Mouse (Mus musculus) heart, postnatal 0 days (tissue): ENCODE results near the gene Slc1a3. TPM values are rescaled to one million over a fixed set of nuclear protein-coding genes. Genes with fewer than 3 reads are reported as not detected.

Source experiments
- ATAC-seq: fragments of 200-750 bp; cut with Nextera tagmentation; 2 replicates; pipeline ENCODE4 v1.8.0; 2017; ENCODE audit warnings: low read depth, moderate number of reproducible peaks, moderate library complexity; ENCODE audit not compliant: insufficient read depth
- DNase-seq: peaks from one replicate; pipeline ENCODE4 v3.0.0-alpha.2; 2016; ENCODE audit warnings: low spot score
- H3K27ac ChIP-seq: fragments of 300-500 bp; sonication (generic); 2 replicates; pipeline ENCODE4 v1.5.1; 2014; ENCODE audit warnings: low read depth, mild to moderate bottlenecking
- H3K27me3 ChIP-seq: fragments of 300-500 bp; sonication (generic); 2 replicates; pipeline ENCODE4 v1.6.1; 2014; ENCODE audit warnings: low read length, mixed read lengths; ENCODE audit not compliant: control insufficient read depth, insufficient read depth
- H3K36me3 ChIP-seq: fragments of 300-500 bp; sonication (generic); replicated peaks from 2 replicates; pipeline ENCODE4 v1.6.1; 2014; ENCODE audit warnings: low read length, mixed read lengths; ENCODE audit not compliant: control insufficient read depth, insufficient read depth
- H3K4me1 ChIP-seq: fragments of 300-500 bp; sonication (generic); 2 replicates; pipeline ENCODE4 v1.6.1; 2014; ENCODE audit warnings: antibody characterized with exemption; ENCODE audit not compliant: control insufficient read depth, insufficient read depth
- H3K4me2 ChIP-seq: fragments of 300-500 bp; sonication (generic); 2 replicates; pipeline ENCODE4 v1.6.1; 2014; ENCODE audit warnings: low read depth, mild to moderate bottlenecking, low read length, moderate library complexity
- H3K4me3 ChIP-seq: fragments of 300-500 bp; sonication (generic); 2 replicates; pipeline ENCODE4 v1.5.1; 2014; ENCODE audit warnings: low read depth, low read length
- H3K9ac ChIP-seq: fragments of 300-500 bp; sonication (generic); replicated peaks from 2 replicates; pipeline ENCODE4 v1.6.1; 2014; ENCODE audit warnings: low read depth, low read length, mixed read lengths
- H3K9me3 ChIP-seq: fragments of 300-500 bp; sonication (generic); replicated peaks from 2 replicates; pipeline ENCODE4 v1.6.1; 2016; ENCODE audit warnings: low read length; ENCODE audit not compliant: control insufficient read depth
- CTCF ChIP-seq: IDR thresholded peaks from 2 replicates; pipeline ENCODE4 v1.5.1; 2016; ENCODE audit warnings: antibody characterized with exemption, control low read depth, low read depth
- EP300 ChIP-seq: IDR thresholded peaks from 2 replicates; pipeline ENCODE4 v1.6.1; 2016; ENCODE audit warnings: antibody characterized with exemption, low read depth
- WGBS: fragments of 180-500 bp; shearing (Covaris S2); extraction: QIAGEN DNeasy Blood & Tissue Kit; methylation state at CpG from one replicate; pipeline ENCODE4 v1.1.7; 2014; 5-methylcytosine and 5-hydroxymethylcytosine counted together
- polyA plus RNA-seq: library from polyadenylated mRNA; unstranded; fragments of >200 nt; fragmentation: Nextera tagmentation; extraction: Ambion mirVana; gene quantifications from 2 replicates; pipeline ENCODE4 v1.2.1, GENCODE M21; 2015
- total RNA-seq: library from RNA; depleted of rRNA; stranded (reverse); fragments of >200 nt; gene quantifications from 2 replicates; pipeline ENCODE4 v1.2.3, GENCODE M21; 2014; ENCODE audit warnings: low replicate concordance

The Slc1a3 gene
- total and polyA plus RNA-seq, 2 experiments from 2014 or later, result 1.3 to 1.8 TPM

GRCm38 (mm10) chr15:8716330-8716964, 5.9 kb upstream of the Slc1a3 start:
- Histone ChIP-seq H3K27me3 (no peaks in the 10 kb centered on the region), H3K4me2 (peak overlapping the region; percentile 38; the same call in 1 of the 2 replicates)
- no peak for TF ChIP-seq EP300
- TF ChIP-seq CTCF, result no peak

GRCm38 (mm10) chr15:8715666-8716065, 5.1 kb upstream of the Slc1a3 start:
- Histone ChIP-seq H3K4me2 (no peak overlapping the region; the same call in 1 of the 2 replicates), H3K4me3 (no peak overlapping the region), H3K9me3 (no peaks in the 10 kb centered on the region), H3K27ac (no peak overlapping the region), H3K4me1 (no peaks in the 10 kb centered on the region), H3K9ac (no peak overlapping the region), H3K27me3 (0 out of 2 replicates have a peak, but pooled peaks cover 2% of the 10 kb centered on the region), H3K36me3 (no peaks in the 10 kb centered on the region)
- TF ChIP-seq CTCF (no peak), EP300 (no peak)
- DNase-seq (no peak), ATAC-seq (no peak)

More at GRCm38 (mm10) chr15:8716330-8716964, 5.9 kb upstream of the Slc1a3 start:
- Histone ChIP-seq H3K27ac (no peak overlapping the region), H3K9me3 (no peaks in the 10 kb centered on the region), H3K4me1 (no peaks in the 10 kb centered on the region), H3K9ac (no peak overlapping the region), H3K4me3 (no peak overlapping the region), H3K36me3 (no peaks in the 10 kb centered on the region)
- WGBS, result 28% methylated on average over 12 of the region's 12 CpGs
- no peak for DNase-seq
- ATAC-seq, result no peak

- no peak overlapping the region for H3K4me3 ChIP-seq
- no peak overlapping the region for H3K4me2 ChIP-seq
- no peak for ATAC-seq
- H3K27ac ChIP-seq, result no peak overlapping the region
- 90% methylated on average over 2 of the region's 2 CpGs for WGBS
- TF ChIP-seq EP300, result no peak
- no peak for TF ChIP-seq CTCF
- no peak for DNase-seq
- no peak overlapping the region for H3K9ac ChIP-seq
- H3K27me3 ChIP-seq, result 0 out of 2 replicates have a peak, but pooled peaks cover 2% of the 10 kb centered on the region
- no peaks in the 10 kb centered on the region for H3K9me3 ChIP-seq
- H3K4me1 ChIP-seq, result no peaks in the 10 kb centered on the region
- H3K36me3 ChIP-seq, result no peaks in the 10 kb centered on the region
These were observed 1.9 kb upstream of the Slc1a3 start for GRCm38 (mm10) chr15:8712433-8712984.

- Histone ChIP-seq H3K36me3 (no peaks in the 10 kb centered on the region), H3K4me1 (no peaks in the 10 kb centered on the region), H3K9me3 (no peaks in the 10 kb centered on the region), H3K9ac (no peak overlapping the region), H3K27ac (no peak overlapping the region), H3K4me3 (no peak overlapping the region), H3K27me3 (0 out of 2 replicates have a peak, but pooled peaks cover 2% of the 10 kb centered on the region), H3K4me2 (no peak overlapping the region)
- ATAC-seq, result no peak
- DNase-seq, result no peak
- 69% methylated on average over 9 of the region's 9 CpGs for WGBS
- no peak for TF ChIP-seq EP300
- no peak for TF ChIP-seq CTCF
These were observed 1.2 kb upstream of the Slc1a3 start for GRCm38 (mm10) chr15:8711630-8712310.

- Histone ChIP-seq H3K27ac (no peak overlapping the region), H3K36me3 (no peaks in the 10 kb centered on the region), H3K4me2 (peak overlapping the region; percentile 93), H3K9ac (peak overlapping the region; percentile 57; the same call in 1 of the 2 replicates), H3K27me3 (0 out of 2 replicates have a peak, but pooled peaks cover 2% of the 10 kb centered on the region), H3K9me3 (no peaks in the 10 kb centered on the region), H3K4me1 (no peaks in the 10 kb centered on the region), H3K4me3 (peak overlapping the region; percentile 76)
- DNase-seq (peak; percentile 24), ATAC-seq (no peak)
- no peak for TF ChIP-seq CTCF
- TF ChIP-seq EP300, result no peak
- WGBS, result 3% methylated on average over 11 of the region's 11 CpGs
These were observed 986 bp downstream of the Slc1a3 start for GRCm38 (mm10) chr15:8709578-8709977.
